Mouse (Mus musculus) neural tube, embryonic 14.5 days (tissue): Measurements from ENCODE around the gene Slc5a11. TPM values are rescaled to one million over a fixed set of nuclear protein-coding genes. Genes with fewer than 3 reads are reported as not detected.

ENCODE experiments used
- ATAC-seq: fragments of 200-750 bp; cut with Nextera tagmentation; 2 replicates; pipeline ENCODE4 v1.8.0; 2017; ENCODE audit warnings: low read depth, mild to moderate bottlenecking, moderate TSS enrichment, moderate library complexity
- H3K27ac ChIP-seq: fragments of 300-500 bp; sonication (generic); 2 replicates; pipeline ENCODE4 v1.5.1; 2014; ENCODE audit warnings: low read depth, mild to moderate bottlenecking, control low read depth, low read length, moderate library complexity, mixed read lengths
- H3K27me3 ChIP-seq: fragments of 300-500 bp; sonication (generic); 2 replicates; pipeline ENCODE4 v1.6.1; 2014; ENCODE audit warnings: low read length; ENCODE audit not compliant: control insufficient read depth, insufficient read depth
- H3K36me3 ChIP-seq: fragments of 300-500 bp; sonication (generic); 2 replicates; pipeline ENCODE4 v1.6.1; 2014; ENCODE audit warnings: low read length, mixed read lengths; ENCODE audit not compliant: control insufficient read depth, insufficient read depth
- H3K4me1 ChIP-seq: fragments of 300-500 bp; sonication (generic); 2 replicates; pipeline ENCODE4 v1.6.1; 2014; ENCODE audit warnings: low read length; ENCODE audit not compliant: control insufficient read depth, insufficient read depth
- H3K4me2 ChIP-seq: fragments of 300-500 bp; sonication (generic); 2 replicates; pipeline ENCODE4 v1.6.1; 2014; ENCODE audit warnings: mild to moderate bottlenecking, low read depth, low read length, control low read depth
- H3K4me3 ChIP-seq: fragments of 300-500 bp; sonication (generic); 2 replicates; pipeline ENCODE4 v1.5.1; 2014; ENCODE audit warnings: low read depth, low read length, control low read depth, mixed read lengths
- H3K9ac ChIP-seq: fragments of 300-500 bp; sonication (generic); replicated peaks from 2 replicates; pipeline ENCODE4 v1.6.1; 2014; ENCODE audit warnings: low read depth, mild to moderate bottlenecking, control low read depth, low read length, mixed read lengths
- H3K9me3 ChIP-seq: fragments of 300-500 bp; sonication (generic); 2 replicates; pipeline ENCODE4 v1.6.1; 2016; ENCODE audit warnings: low read length; ENCODE audit not compliant: control insufficient read depth
- WGBS: fragments of 180-500 bp; shearing (Covaris S2); extraction: QIAGEN DNeasy Blood & Tissue Kit; methylation state at CpG from one replicate; pipeline ENCODE4 v1.1.7; 2014; 5-methylcytosine and 5-hydroxymethylcytosine counted together
- polyA plus RNA-seq: library from polyadenylated mRNA; unstranded; fragments of >200 nt; fragmentation: Nextera tagmentation; extraction: Ambion mirVana; gene quantifications from 2 replicates; pipeline ENCODE4 v1.2.1, GENCODE M21; 2014

The Slc5a11 gene
- polyA plus RNA-seq, 1 experiment from 2014 or later = 0.23 TPM

GRCm38 (mm10) chr7:123300258-123300657 lies 85.7 kb downstream of the Slc5a11 start:
- no peak for ATAC-seq
- Histone ChIP-seq H3K4me1 (no peaks in the 10 kb centered on the region), H3K4me2 (no peak overlapping the region), H3K27me3 (no peaks in the 10 kb centered on the region), H3K27ac (no peak overlapping the region), H3K36me3 (peaks cover 14% of the 10 kb centered on the region), H3K9ac (no peak overlapping the region), H3K9me3 (no peaks in the 10 kb centered on the region), H3K4me3 (no peak overlapping the region)
- 63% methylated on average over 3 of the region's 3 CpGs for WGBS

- Histone ChIP-seq H3K4me1 (no peaks in the 10 kb centered on the region), H3K9me3 (no peaks in the 10 kb centered on the region), H3K4me2 (no peak overlapping the region), H3K27ac (no peak overlapping the region), H3K9ac (no peak overlapping the region), H3K36me3 (peaks cover 16% of the 10 kb centered on the region), H3K27me3 (no peaks in the 10 kb centered on the region), H3K4me3 (no peak overlapping the region)
- WGBS = 88% methylated on average over 2 of the region's 2 CpGs
- no peak for ATAC-seq
Observed at GRCm38 (mm10) chr7:123305397-123305796, 90.8 kb downstream of the Slc5a11 start.

GRCm38 (mm10) chr7:123307236-123307635 lies 92.7 kb downstream of the Slc5a11 start:
- Histone ChIP-seq H3K27ac (no peak overlapping the region), H3K4me1 (no peaks in the 10 kb centered on the region), H3K9me3 (no peaks in the 10 kb centered on the region), H3K27me3 (no peaks in the 10 kb centered on the region), H3K4me2 (no peak overlapping the region), H3K36me3 (peaks cover 16% of the 10 kb centered on the region), H3K9ac (no peak overlapping the region), H3K4me3 (no peak overlapping the region)
- WGBS = 95% methylated on average over 8 of the region's 8 CpGs
- ATAC-seq = no peak

GRCm38 (mm10) chr7:123307887-123308558 lies 93.4 kb downstream of the Slc5a11 start:
- Histone ChIP-seq H3K36me3 (peaks cover 21% of the 10 kb centered on the region), H3K9ac (no peak overlapping the region), H3K4me2 (no peak overlapping the region), H3K4me3 (no peak overlapping the region), H3K9me3 (no peaks in the 10 kb centered on the region), H3K4me1 (no peaks in the 10 kb centered on the region), H3K27ac (no peak overlapping the region), H3K27me3 (no peaks in the 10 kb centered on the region)
- WGBS = 97% methylated on average over 4 of the region's 4 CpGs
- no peak for ATAC-seq

DNA sequence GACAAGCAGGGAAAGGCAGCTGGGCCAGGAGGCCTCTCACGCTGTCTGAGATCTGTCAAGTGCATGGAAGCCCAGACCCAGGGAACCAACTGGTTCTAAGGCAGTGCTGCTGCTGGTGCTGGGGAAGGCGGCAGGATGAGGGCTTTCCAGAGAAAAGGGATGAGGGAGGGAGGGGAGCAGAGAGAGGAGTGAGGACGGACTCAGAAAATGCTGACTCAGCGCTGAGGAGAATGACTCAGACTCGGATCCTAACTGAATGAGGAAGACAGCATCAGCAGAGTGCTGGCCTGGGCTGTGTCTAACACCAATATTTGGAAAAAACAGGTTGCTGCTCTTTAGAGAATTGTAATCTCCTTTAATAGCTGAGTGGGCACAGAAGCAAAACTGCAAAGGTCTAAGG lies 97.3 kb downstream of the Slc5a11 start:
- Histone ChIP-seq H3K36me3 (peaks cover 16% of the 10 kb centered on the region), H3K4me3 (no peak overlapping the region), H3K9me3 (no peaks in the 10 kb centered on the region), H3K4me1 (no peaks in the 10 kb centered on the region), H3K9ac (no peak overlapping the region), H3K27ac (no peak overlapping the region), H3K4me2 (no peak overlapping the region), H3K27me3 (no peaks in the 10 kb centered on the region)
- no peak for ATAC-seq
- WGBS = 73% methylated on average over 5 of the region's 5 CpGs

GRCm38 (mm10) chr7:123312738-123313137 lies 98.2 kb downstream of the Slc5a11 start:
- no peak overlapping the region for H3K4me3 ChIP-seq
- ATAC-seq = no peak

GRCm38 (mm10) chr7:123322452-123323121 lies 108.0 kb downstream of the Slc5a11 start:
- Histone ChIP-seq H3K27ac (no peak overlapping the region), H3K9me3 (no peaks in the 10 kb centered on the region), H3K4me2 (no peak overlapping the region), H3K4me3 (no peak overlapping the region), H3K4me1 (no peaks in the 10 kb centered on the region), H3K36me3 (peaks cover 26% of the 10 kb centered on the region), H3K9ac (no peak overlapping the region), H3K27me3 (no peaks in the 10 kb centered on the region)
- no peak for ATAC-seq
- 88% methylated on average over 13 of the region's 13 CpGs for WGBS

More at GRCm38 (mm10) chr7:123312738-123313137, 98.2 kb downstream of the Slc5a11 start:
- H3K4me1 ChIP-seq = no peaks in the 10 kb centered on the region
- no peaks in the 10 kb centered on the region for H3K27me3 ChIP-seq
- WGBS = 82% methylated on average over 3 of the region's 3 CpGs
- no peak overlapping the region for H3K27ac ChIP-seq
- H3K4me2 ChIP-seq = no peak overlapping the region
- peaks cover 16% of the 10 kb centered on the region for H3K36me3 ChIP-seq
- H3K9me3 ChIP-seq = no peaks in the 10 kb centered on the region
- no peak overlapping the region for H3K9ac ChIP-seq

Other genes with a start within 250 kb of the Slc5a11 start
- gene Rbbp6, start 249.1 kb upstream of the Slc5a11 start, polyA plus RNA-seq = 33.7 and 37.1 TPM in 2 replicates
- 47.5 and 62.8 TPM in 2 replicates for gene Tnrc6a, start 90.9 kb upstream of the Slc5a11 start, polyA plus RNA-seq
- gene Lcmt1, start 155.0 kb downstream of the Slc5a11 start, polyA plus RNA-seq = 99.8 and 112 TPM in 2 replicates
- gene Arhgap17, start 155.1 kb downstream of the Slc5a11 start, polyA plus RNA-seq = 10.3 and 14.6 TPM in 2 replicates
- not detected in 2 replicates for gene Aqp8, start 247.5 kb downstream of the Slc5a11 start, polyA plus RNA-seq